Mouse (Mus musculus): Measurements from ENCODE around the gene Doxl2.

DNA sequence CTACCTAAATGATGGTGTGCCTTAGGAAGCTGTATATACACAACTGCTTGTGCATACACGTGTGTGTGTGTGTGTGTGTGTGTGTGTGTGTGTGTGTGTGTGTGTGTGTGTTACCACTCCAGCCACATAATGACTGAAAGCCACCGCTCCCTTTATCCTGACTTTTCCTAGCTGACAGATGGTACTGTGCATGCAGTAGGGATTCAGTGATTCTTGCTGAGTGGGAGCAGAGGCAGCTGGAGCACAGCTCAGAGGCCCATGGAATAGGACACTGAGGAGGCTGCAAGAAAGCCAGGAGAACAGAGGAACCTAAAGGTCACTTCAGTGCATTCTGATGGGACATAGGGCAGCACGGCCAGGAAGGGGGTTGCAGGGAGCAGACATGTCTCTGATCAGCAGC, 7.5 kb downstream of the Doxl2 start:
- TF ChIP-seq CTCF (IDR thresholded peaks at IDR 0.05) (no peak), EP300 (IDR thresholded peaks at IDR 0.05) (no peak)

All from lung, postnatal 0 days (tissue).